Mouse (Mus musculus) right cerebral cortex, postnatal 4 days (tissue): ENCODE measurements at regions not wholly inside any gene's neighbourhood (a gene's known extent, or its start where the extent isn't known, plus 50 kb on each side); places are given as distances from the start of the nearest gene placed in this dataset.

Experiments used
- DNase-seq: peaks from one replicate; pipeline ENCODE4 v3.0.0-alpha.2; 2022

GRCm38 (mm10) chr6:147973059-147973458 is 74.0 kb upstream of the Far2 start:
- DNase-seq, result no peak

GRCm38 (mm10) chr6:147975917-147976316 is 71.1 kb upstream of the Far2 start:
- DNase-seq, result no peak

GRCm38 (mm10) chr6:147989381-147989780 is 57.7 kb upstream of the Far2 start:
- DNase-seq, result no peak
